Mouse (Mus musculus) forebrain, embryonic 16.5 days (tissue): ENCODE measurements at regions not wholly inside any gene's neighbourhood (a gene's known extent, or its start where the extent isn't known, plus 50 kb on each side); places are given as distances from the start of the nearest gene placed in this dataset.

Source experiments
- ATAC-seq: fragments of 200-750 bp; cut with Nextera tagmentation; 2 replicates; pipeline ENCODE4 v1.8.0; 2017; ENCODE audit warnings: mild to moderate bottlenecking, moderate library complexity
- H3K27ac ChIP-seq: fragments of 300-500 bp; sonication (generic); 2 replicates; pipeline ENCODE4 v1.5.1; 2014; ENCODE audit warnings: low read length, control low read depth
- H3K27me3 ChIP-seq: fragments of 300-500 bp; sonication (generic); replicated peaks from 2 replicates; pipeline ENCODE4 v1.6.1; 2014; ENCODE audit warnings: low read length; ENCODE audit not compliant: control insufficient read depth, insufficient read depth
- H3K36me3 ChIP-seq: fragments of 300-500 bp; sonication (generic); 2 replicates; pipeline ENCODE4 v1.6.1; 2014; ENCODE audit not compliant: control insufficient read depth, insufficient read depth
- H3K4me1 ChIP-seq: fragments of 300-500 bp; sonication (generic); replicated peaks from 2 replicates; pipeline ENCODE4 v1.6.1; 2014; ENCODE audit warnings: low read length; ENCODE audit not compliant: control insufficient read depth, insufficient read depth
- H3K4me2 ChIP-seq: fragments of 300-500 bp; sonication (generic); 2 replicates; pipeline ENCODE4 v1.6.1; 2014; ENCODE audit warnings: mild to moderate bottlenecking, low read length, control low read depth
- H3K4me3 ChIP-seq: fragments of 300-500 bp; sonication (generic); replicated peaks from 2 replicates; pipeline ENCODE4 v1.5.1; 2014; ENCODE audit warnings: mild to moderate bottlenecking, low read length, control low read depth
- H3K9ac ChIP-seq: fragments of 300-500 bp; sonication (generic); replicated peaks from 2 replicates; pipeline ENCODE4 v1.6.1; 2014; ENCODE audit warnings: low read depth, low read length, control low read depth
- H3K9me3 ChIP-seq: fragments of 300-500 bp; sonication (generic); 2 replicates; pipeline ENCODE4 v1.6.1; 2016; ENCODE audit warnings: low read length; ENCODE audit not compliant: control insufficient read depth
- WGBS: fragments of 180-500 bp; shearing (Covaris S2); extraction: QIAGEN DNeasy Blood & Tissue Kit; methylation state at CpG from one replicate; pipeline ENCODE4 v1.1.7; 2014; 5-methylcytosine and 5-hydroxymethylcytosine counted together

- no peak overlapping the region for H3K4me3 ChIP-seq
- ATAC-seq, result no peak
- no peaks in the 10 kb centered on the region for H3K36me3 ChIP-seq
- H3K4me2 ChIP-seq, result no peak overlapping the region
- H3K4me1 ChIP-seq, result 0 out of 2 replicates have a peak, but pooled peaks cover 4% of the 10 kb centered on the region
- H3K27me3 ChIP-seq, result no peaks in the 10 kb centered on the region
- H3K9ac ChIP-seq, result no peak overlapping the region
- H3K9me3 ChIP-seq, result no peaks in the 10 kb centered on the region
- 88% methylated on average over 1 of the region's 1 CpGs for WGBS
- H3K27ac ChIP-seq, result no peak overlapping the region
Measured at GRCm38 (mm10) chr16:95838886-95839430, 137.1 kb downstream of the Ets2 start.

GRCm38 (mm10) chr16:95838478-95838846 is 136.6 kb downstream of the Ets2 start:
- Histone ChIP-seq H3K27ac (no peak overlapping the region), H3K4me2 (no peak overlapping the region), H3K36me3 (no peaks in the 10 kb centered on the region), H3K9ac (no peak overlapping the region), H3K4me3 (no peak overlapping the region), H3K27me3 (no peaks in the 10 kb centered on the region), H3K4me1 (0 out of 2 replicates have a peak, but pooled peaks cover 4% of the 10 kb centered on the region), H3K9me3 (no peaks in the 10 kb centered on the region)
- ATAC-seq, result no peak
- WGBS, result 95% methylated on average over 3 of the region's 3 CpGs

GRCm38 (mm10) chr16:95837723-95838477 is 136.0 kb downstream of the Ets2 start:
- Histone ChIP-seq H3K9me3 (no peaks in the 10 kb centered on the region), H3K4me3 (no peak overlapping the region), H3K4me2 (no peak overlapping the region), H3K27me3 (no peaks in the 10 kb centered on the region), H3K4me1 (0 out of 2 replicates have a peak, but pooled peaks cover 4% of the 10 kb centered on the region), H3K27ac (no peak overlapping the region), H3K36me3 (no peaks in the 10 kb centered on the region), H3K9ac (no peak overlapping the region)
- ATAC-seq, result no peak
- WGBS, result 82% methylated on average over 5 of the region's 5 CpGs

- H3K27ac ChIP-seq, result no peak overlapping the region
- no peaks in the 10 kb centered on the region for H3K9me3 ChIP-seq
- H3K27me3 ChIP-seq, result no peaks in the 10 kb centered on the region
- no peaks in the 10 kb centered on the region for H3K36me3 ChIP-seq
- no peak overlapping the region for H3K9ac ChIP-seq
- ATAC-seq, result no peak
- H3K4me2 ChIP-seq, result no peak overlapping the region
- peaks cover 15% of the 10 kb centered on the region for H3K4me1 ChIP-seq
- H3K4me3 ChIP-seq, result no peak overlapping the region
- WGBS, result 97% methylated on average over 1 of the region's 1 CpGs
Measured at GRCm38 (mm10) chr16:95835941-95836340, 134.1 kb downstream of the Ets2 start.

GRCm38 (mm10) chr16:95834556-95835288 is 132.8 kb downstream of the Ets2 start:
- Histone ChIP-seq H3K36me3 (no peaks in the 10 kb centered on the region), H3K4me3 (no peak overlapping the region), H3K27ac (no peak overlapping the region), H3K27me3 (no peaks in the 10 kb centered on the region), H3K9ac (no peak overlapping the region; the same call in 1 of the 2 replicates), H3K9me3 (no peaks in the 10 kb centered on the region), H3K4me2 (no peak overlapping the region), H3K4me1 (peaks cover 15% of the 10 kb centered on the region)
- no peak for ATAC-seq
- WGBS, result 18% methylated on average over 11 of the region's 11 CpGs

GRCm38 (mm10) chr16:95833455-95833854 is 131.6 kb downstream of the Ets2 start:
- H3K4me3 ChIP-seq, result no peak overlapping the region
- no peaks in the 10 kb centered on the region for H3K9me3 ChIP-seq
- WGBS, result 72% methylated on average over 10 of the region's 10 CpGs
- no peak overlapping the region for H3K27ac ChIP-seq
- no peak overlapping the region for H3K4me2 ChIP-seq
- ATAC-seq, result no peak
- H3K36me3 ChIP-seq, result no peaks in the 10 kb centered on the region
- H3K27me3 ChIP-seq, result no peaks in the 10 kb centered on the region
- H3K4me1 ChIP-seq, result peaks cover 15% of the 10 kb centered on the region
- H3K9ac ChIP-seq, result no peak overlapping the region

GRCm38 (mm10) chr16:95832346-95832739 is 130.5 kb downstream of the Ets2 start:
- peaks cover 15% of the 10 kb centered on the region for H3K4me1 ChIP-seq
- H3K9me3 ChIP-seq, result no peaks in the 10 kb centered on the region
- H3K4me3 ChIP-seq, result no peak overlapping the region
- H3K27me3 ChIP-seq, result no peaks in the 10 kb centered on the region
- H3K36me3 ChIP-seq, result no peaks in the 10 kb centered on the region
- H3K9ac ChIP-seq, result no peak overlapping the region
- H3K4me2 ChIP-seq, result no peak overlapping the region
- 0 out of 2 replicates have a peak, but pooled peaks have one; percentile 31 for ATAC-seq
- no peak overlapping the region for H3K27ac ChIP-seq
- 55% methylated on average over 9 of the region's 9 CpGs for WGBS

GRCm38 (mm10) chr16:95831566-95832345 is 129.9 kb downstream of the Ets2 start:
- Histone ChIP-seq H3K4me2 (no peak overlapping the region), H3K4me1 (peaks cover 15% of the 10 kb centered on the region), H3K27me3 (no peaks in the 10 kb centered on the region), H3K27ac (no peak overlapping the region), H3K9ac (peak overlapping the region; percentile 12; the same call in 1 of the 2 replicates), H3K9me3 (no peaks in the 10 kb centered on the region), H3K36me3 (no peaks in the 10 kb centered on the region), H3K4me3 (no peak overlapping the region)
- peak; percentile 64 for ATAC-seq
- WGBS, result 41% methylated on average over 11 of the region's 11 CpGs

- no peak overlapping the region for H3K27ac ChIP-seq
- ATAC-seq, result no peak
- 52% methylated on average over 6 of the region's 6 CpGs for WGBS
- peaks cover 13% of the 10 kb centered on the region for H3K4me1 ChIP-seq
- no peaks in the 10 kb centered on the region for H3K27me3 ChIP-seq
- no peak overlapping the region for H3K9ac ChIP-seq
- no peak overlapping the region for H3K4me2 ChIP-seq
- no peaks in the 10 kb centered on the region for H3K36me3 ChIP-seq
- H3K4me3 ChIP-seq, result no peak overlapping the region
- no peaks in the 10 kb centered on the region for H3K9me3 ChIP-seq
Measured at GRCm38 (mm10) chr16:95827402-95827737, 125.5 kb downstream of the Ets2 start.
